Mouse (Mus musculus) spleen, adult 2 months (tissue): Measurements from ENCODE around the gene Slc44a4. TPM values are rescaled to one million over a fixed set of nuclear protein-coding genes. Genes with fewer than 3 reads are reported as not detected.

Source experiments
- DNase-seq, 2 experiments: peaks; one replicate each; pipeline versions ENCODE4 v3.0.0 to v3.0.0-alpha.2; 2012 to 2021; ENCODE audit warnings: low spot score in 2 of 2, low read depth in 1 of 2
- H3K27ac ChIP-seq: fragments of 200-500 bp; 2 replicates; pipeline ENCODE4 v1.5.1; 2012; ENCODE audit warnings: low read length, inconsistent platforms; ENCODE audit not compliant: insufficient read depth
- H3K27me3 ChIP-seq: fragments of 200-500 bp; 2 replicates; pipeline ENCODE4 v1.6.1; 2012; ENCODE audit warnings: mild to moderate bottlenecking, moderate library complexity, low read length, inconsistent platforms; ENCODE audit not compliant: control insufficient read depth, insufficient read depth
- H3K36me3 ChIP-seq: fragments of 200-500 bp; 2 replicates; pipeline ENCODE4 v1.6.1; 2012; ENCODE audit warnings: mild to moderate bottlenecking, low read length, inconsistent platforms; ENCODE audit not compliant: control insufficient read depth, insufficient read depth
- H3K4me1 ChIP-seq: fragments of 200-500 bp; 2 replicates; pipeline ENCODE4 v1.6.1; 2011; ENCODE audit warnings: inconsistent platforms; ENCODE audit not compliant: control insufficient read depth, insufficient read depth, insufficient read length
- H3K4me3 ChIP-seq: fragments of 200-500 bp; 2 replicates; pipeline ENCODE4 v1.5.1; 2011; ENCODE audit warnings: mild to moderate bottlenecking, inconsistent platforms; ENCODE audit not compliant: insufficient read depth, insufficient read length; ENCODE audit errors: extremely low read depth
- CTCF ChIP-seq: fragments of 200-500 bp; IDR thresholded peaks from 2 replicates; pipeline ENCODE4 v1.5.1; 2011; ENCODE audit warnings: mild to moderate bottlenecking, inconsistent platforms; ENCODE audit not compliant: insufficient read depth, insufficient read length, insufficient replicate concordance; ENCODE audit errors: extremely low read depth
- POLR2A ChIP-seq: fragments of 200-500 bp; IDR thresholded peaks from 2 replicates; pipeline ENCODE4 v1.6.1; 2011; ENCODE audit warnings: low read depth, low read length, inconsistent platforms
- WGBS: fragments of 180-500 bp; shearing (Covaris S2); methylation state at CpG from one replicate; pipeline ENCODE4 v1.1.7; 2018; 5-methylcytosine and 5-hydroxymethylcytosine counted together
- polyA plus RNA-seq: library from polyadenylated mRNA; depleted of rRNA; stranded (reverse); fragments of >200 nt; gene quantifications from 2 replicates; pipeline ENCODE4 v1.2.3, GENCODE M21; 2012

Slc44a4 gene
- polyA plus RNA-seq, 1 experiment = 0.08 TPM

DNA sequence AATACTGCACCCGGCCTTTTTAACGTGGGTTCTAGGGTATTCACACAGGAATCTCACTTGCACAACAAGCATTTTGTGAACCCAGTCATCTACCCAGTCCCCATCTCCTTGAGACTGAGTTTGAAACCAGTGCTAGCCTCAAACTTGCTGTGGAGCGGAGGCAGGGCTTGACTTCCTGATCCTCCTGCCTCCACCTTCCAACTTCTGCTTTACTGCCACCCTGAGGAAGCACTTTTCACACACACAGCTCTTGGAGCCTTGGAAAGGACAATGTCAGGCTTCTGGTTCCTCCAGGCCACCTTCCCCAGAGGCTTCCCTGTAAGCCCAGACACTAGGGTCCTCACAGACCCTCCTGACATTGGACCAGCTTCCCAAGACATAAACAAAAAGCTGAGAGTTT, 30.9 kb upstream of the Slc44a4 start:
- DNase-seq = no peak
- Histone ChIP-seq H3K4me1 (peaks cover 12% of the 10 kb centered on the region; the same call in 1 of the 2 replicates), H3K36me3 (no peaks in the 10 kb centered on the region), H3K4me3 (no peak overlapping the region), H3K27ac (no peak overlapping the region), H3K27me3 (no peaks in the 10 kb centered on the region)
- no peak for TF ChIP-seq POLR2A
- no peak for TF ChIP-seq CTCF
- 47% methylated on average over 3 of the region's 3 CpGs for WGBS

DNA sequence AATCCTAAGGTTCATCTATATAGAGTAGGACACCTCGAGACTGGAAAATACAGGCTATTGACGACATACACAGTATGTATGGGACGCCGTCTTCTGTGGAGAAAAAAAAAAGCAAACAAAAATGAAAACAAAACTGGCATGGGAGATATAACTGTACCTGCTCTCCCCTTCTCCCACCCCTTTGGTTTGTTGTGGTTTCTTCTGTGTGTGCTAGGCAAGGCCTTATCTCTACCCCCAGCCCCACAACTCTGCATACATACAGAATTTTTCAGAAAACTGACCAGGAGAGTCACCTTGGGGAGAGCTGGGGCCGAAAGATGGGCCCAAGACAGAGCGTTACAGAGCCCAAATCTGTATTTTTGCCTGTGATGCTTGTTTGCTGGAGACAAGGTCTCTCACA, 29.6 kb upstream of the Slc44a4 start:
- H3K4me3 ChIP-seq = no peak overlapping the region
- DNase-seq = no peak
- no peak overlapping the region for H3K27ac ChIP-seq
- H3K36me3 ChIP-seq = no peaks in the 10 kb centered on the region
- H3K27me3 ChIP-seq = no peaks in the 10 kb centered on the region
- H3K4me1 ChIP-seq = peaks cover 8% of the 10 kb centered on the region; the same call in 1 of the 2 replicates
- TF ChIP-seq CTCF (no peak), POLR2A (no peak)
- WGBS = 82% methylated on average over 6 of the region's 6 CpGs

DNA sequence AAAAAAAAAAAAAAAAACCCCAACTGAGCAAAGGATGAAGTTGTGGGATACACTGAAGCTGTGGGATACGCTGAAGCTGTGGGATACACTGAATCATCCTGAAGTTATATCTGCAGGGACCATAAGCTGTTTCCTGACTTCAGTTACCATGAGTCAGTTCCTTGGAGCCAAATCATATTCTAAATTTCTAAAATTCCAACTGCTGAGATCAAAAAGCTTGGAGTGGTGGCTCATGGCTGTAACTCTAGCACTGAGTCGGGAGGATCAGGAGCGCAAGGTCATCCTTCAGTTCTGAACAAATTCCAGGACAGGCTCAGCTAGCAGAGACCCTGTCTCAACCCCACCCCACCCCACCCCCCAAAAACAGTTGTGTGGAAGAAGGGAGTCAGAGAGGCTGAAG, 28.7 kb upstream of the Slc44a4 start:
- Histone ChIP-seq H3K36me3 (no peaks in the 10 kb centered on the region), H3K27ac (no peak overlapping the region), H3K4me3 (no peak overlapping the region), H3K4me1 (peaks cover 5% of the 10 kb centered on the region; the same call in 1 of the 2 replicates), H3K27me3 (no peaks in the 10 kb centered on the region)
- TF ChIP-seq CTCF = no peak
- TF ChIP-seq POLR2A = no peak
- no peak for DNase-seq
- WGBS = 93% methylated on average over 3 of the region's 3 CpGs

DNA sequence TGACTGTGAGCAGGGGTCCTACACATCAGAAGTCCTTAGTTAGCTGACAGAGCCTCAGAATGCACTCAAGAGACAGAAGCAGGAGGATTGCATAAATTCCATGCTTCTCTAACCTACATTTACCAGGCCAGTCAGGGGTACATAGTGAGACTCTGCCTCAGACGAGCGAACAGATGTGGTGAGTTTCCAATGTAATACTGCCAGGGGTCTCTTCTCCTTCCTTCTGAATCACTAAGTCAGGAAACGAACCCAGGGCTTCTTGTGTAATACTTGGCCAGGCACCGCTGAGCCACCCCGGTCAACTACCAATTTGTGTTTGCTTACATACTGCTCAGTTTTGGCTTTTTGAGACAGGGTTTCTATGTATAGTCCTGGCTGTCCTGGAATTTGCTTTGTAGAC, 26.3 kb upstream of the Slc44a4 start:
- Histone ChIP-seq H3K36me3 (no peaks in the 10 kb centered on the region), H3K27me3 (no peaks in the 10 kb centered on the region), H3K27ac (peak overlapping the region; percentile 52), H3K4me1 (peaks cover 5% of the 10 kb centered on the region; the same call in 1 of the 2 replicates), H3K4me3 (no peak overlapping the region)
- 69% methylated on average over 5 of the region's 5 CpGs for WGBS
- no peak for DNase-seq
- no peak for TF ChIP-seq POLR2A
- no peak for TF ChIP-seq CTCF

DNA sequence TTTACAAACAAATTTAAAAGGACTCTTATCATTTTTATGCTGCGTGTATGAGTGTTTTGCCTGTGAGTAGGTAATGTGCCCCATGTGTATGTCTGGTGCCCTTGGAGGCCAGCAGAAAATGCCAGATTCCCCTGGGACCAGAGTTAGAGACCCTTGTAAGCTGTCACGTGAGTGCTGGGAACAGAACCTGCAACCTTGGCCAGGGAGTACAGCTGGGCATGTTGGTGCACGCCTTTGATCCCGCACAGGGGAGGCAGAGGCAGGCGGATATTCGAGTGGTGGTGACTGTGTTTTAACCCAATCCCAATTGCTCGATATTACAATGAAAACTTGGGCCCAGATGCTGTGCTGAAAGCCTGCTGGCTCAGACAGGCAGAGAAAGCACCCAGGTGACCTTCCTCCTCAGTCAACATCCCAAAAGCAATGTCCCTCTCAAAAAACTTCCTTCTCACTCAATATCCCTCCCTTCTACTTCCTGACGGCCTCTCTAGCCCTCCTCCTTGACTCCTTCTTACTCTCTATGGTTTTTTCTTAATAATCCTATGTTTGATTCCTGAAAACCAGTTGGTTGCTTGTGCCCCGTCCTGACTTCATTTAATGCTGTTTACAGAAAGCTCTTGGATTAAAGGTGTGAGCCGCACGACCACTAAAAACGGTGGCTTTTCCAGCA, 24.1 kb upstream of the Slc44a4 start:
- Histone ChIP-seq H3K4me3 (no peak overlapping the region), H3K27ac (no peak overlapping the region), H3K27me3 (no peaks in the 10 kb centered on the region), H3K4me1 (peaks cover 5% of the 10 kb centered on the region; the same call in 1 of the 2 replicates), H3K36me3 (no peaks in the 10 kb centered on the region)
- TF ChIP-seq CTCF (no peak), POLR2A (no peak)
- WGBS = 90% methylated on average over 12 of the region's 12 CpGs
- DNase-seq = no peak

DNA sequence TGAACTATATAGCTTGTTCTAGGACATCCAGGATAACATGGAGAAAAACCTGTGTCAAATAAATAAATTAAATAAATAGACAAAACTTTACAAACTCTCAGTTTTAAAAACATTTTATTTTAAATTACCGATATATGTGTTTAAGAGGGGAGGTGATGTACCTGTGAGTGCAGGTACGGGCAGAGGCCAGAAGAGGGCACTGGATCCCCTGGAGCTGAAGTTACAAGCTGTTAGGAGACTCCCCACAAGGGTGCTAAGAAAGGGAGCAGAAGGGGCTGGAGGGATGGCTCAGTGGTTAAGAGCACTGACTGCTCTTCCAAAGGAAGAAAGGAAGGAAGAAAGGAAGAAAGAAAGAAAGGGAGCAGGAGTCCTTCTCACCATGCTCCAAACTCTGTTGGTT, 22.9 kb upstream of the Slc44a4 start:
- DNase-seq = no peak
- H3K27me3 ChIP-seq = no peaks in the 10 kb centered on the region
- H3K4me3 ChIP-seq = no peak overlapping the region
- H3K36me3 ChIP-seq = no peaks in the 10 kb centered on the region
- 99% methylated on average over 2 of the region's 2 CpGs for WGBS
- peaks cover 7% of the 10 kb centered on the region; the same call in 1 of the 2 replicates for H3K4me1 ChIP-seq
- H3K27ac ChIP-seq = no peak overlapping the region
- TF ChIP-seq POLR2A (no peak), CTCF (no peak)
